In the genomic region with DNA sequence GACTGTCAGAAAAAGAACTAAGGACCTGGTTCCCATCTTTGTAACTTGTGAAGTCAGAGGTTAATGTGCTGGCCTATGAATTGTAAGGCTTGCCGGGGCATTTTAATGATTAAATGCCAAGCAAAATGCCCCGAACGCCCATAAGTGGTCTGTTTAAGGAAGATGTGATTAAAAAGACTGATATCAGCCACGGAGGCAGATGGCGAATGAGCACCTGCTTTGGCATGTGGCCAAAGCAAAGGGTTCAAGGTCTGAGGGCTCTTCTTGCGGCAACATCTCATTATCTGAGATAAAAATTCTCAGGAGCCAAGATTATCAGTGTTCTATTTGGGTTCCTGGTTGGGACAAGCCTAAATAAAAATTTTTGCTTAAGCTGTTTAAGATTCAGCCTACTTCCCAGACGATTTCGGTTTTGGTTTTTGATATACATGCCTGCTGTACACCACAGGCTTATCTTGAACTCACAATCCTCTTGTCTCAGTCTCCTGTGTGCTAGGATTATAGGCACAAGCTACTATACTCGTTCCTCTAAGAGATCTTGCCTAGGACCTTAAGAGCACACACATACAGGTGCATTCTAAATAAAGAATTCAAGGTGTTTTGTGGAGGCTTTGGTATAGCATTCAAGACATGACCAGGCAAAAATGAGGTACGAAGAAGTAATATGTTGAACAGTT, we compare ENCODE assay signal across 25 mouse cellular contexts.
"Had no signal": no experiment of that assay in that cellular context is flagged by ENCODE, and none has a peak within 500 bp of the region (broad histone marks: within the 10 kb centered on the region; RNA-seq: fewer than 3 reads in every experiment).

No protein-coding gene starts in this region.

- H3K27me3 ChIP-seq: heart, embryonic 12.5 days; hindbrain, embryonic 12.5 days; kidney, embryonic 15.5 days; limb, embryonic 12.5 days; liver, embryonic 13.5 days had no signal

- H3K27ac ChIP-seq: heart, adult 2 months; hindbrain, embryonic 10.5 days; hindbrain, embryonic 12.5 days; hindbrain, embryonic 14.5 days; kidney, embryonic 15.5 days; kidney, postnatal 0 days; left cerebral cortex, adult 2 months; limb, embryonic 10.5 days; limb, embryonic 12.5 days; liver, embryonic 13.5 days had no signal

- H3K9me3 ChIP-seq: heart, embryonic 12.5 days; hindbrain, embryonic 10.5 days; hindbrain, embryonic 12.5 days; kidney, embryonic 15.5 days; limb, embryonic 10.5 days; limb, embryonic 12.5 days; liver, embryonic 13.5 days had no signal

- DNase-seq: gastrocnemius, postnatal 14 days; gastrocnemius, postnatal 36 days; heart, adult 11 months; heart, adult 2 months; heart, postnatal 10 days; heart, postnatal 4 days; kidney, adult 11 months; kidney, adult 2 months; kidney, adult 9 months; kidney, postnatal 14 days; kidney, postnatal 36 days; layer of hippocampus, adult 9-11 months; liver, embryonic 13.5 days had no signal

- H3K4me2 ChIP-seq: heart, embryonic 12.5 days; hindbrain, embryonic 12.5 days; hindbrain, embryonic 14.5 days; kidney, embryonic 15.5 days; limb, embryonic 12.5 days; liver, embryonic 11.5 days; liver, embryonic 13.5 days had no signal

- ATAC-seq: hindbrain, embryonic 16.5 days; inflammation-experienced regulatory T-cells, adult 6 months had no signal

- H3K36me3 ChIP-seq: heart, embryonic 12.5 days; hindbrain, embryonic 10.5 days; hindbrain, embryonic 12.5 days; kidney, embryonic 15.5 days; limb, embryonic 10.5 days; limb, embryonic 12.5 days; liver, embryonic 13.5 days had no signal

- H3K4me1 ChIP-seq: heart, embryonic 12.5 days; hindbrain, embryonic 10.5 days; hindbrain, embryonic 12.5 days; kidney, embryonic 15.5 days; limb, embryonic 10.5 days; limb, embryonic 12.5 days; liver, embryonic 13.5 days had no signal

- H3K9ac ChIP-seq: heart, embryonic 12.5 days; hindbrain, embryonic 12.5 days; hindbrain, embryonic 14.5 days; kidney, embryonic 15.5 days; limb, embryonic 12.5 days; liver, embryonic 13.5 days had no signal

- H3K4me3 ChIP-seq: heart, adult 2 months; heart, embryonic 12.5 days; hindbrain, embryonic 10.5 days; hindbrain, embryonic 12.5 days; kidney, embryonic 15.5 days; left cerebral cortex, adult 2 months; limb, embryonic 10.5 days; limb, embryonic 12.5 days; liver, embryonic 13.5 days had no signal
